Mouse (Mus musculus) megakaryocyte, embryonic 14.5 days (primary cell): ENCODE results near the gene Atp5d.

ENCODE experiments used
- FLI1 ChIP-seq: IDR thresholded peaks from 2 replicates; pipeline ENCODE4 v1.6.1; 2012; ENCODE audit warnings: low read length, inconsistent platforms, mixed read lengths
- GATA1 ChIP-seq: IDR thresholded peaks from 3 replicates; pipeline ENCODE4 v1.6.1; 2012; ENCODE audit warnings: mixed read lengths, low read length, inconsistent platforms, borderline replicate concordance

GRCm38 (mm10) chr10:80136179-80136951, 2.1 kb upstream of the Atp5d start:
- no peak for TF ChIP-seq GATA1
- TF ChIP-seq FLI1: no peak
